Mouse (Mus musculus) forebrain, embryonic 11.5 days (tissue): ENCODE results near the gene Stbd1. TPM values are rescaled to one million over a fixed set of nuclear protein-coding genes. Genes with fewer than 3 reads are reported as not detected.

Experiments
- ATAC-seq: fragments of 200-750 bp; cut with Nextera tagmentation; replicated peaks from 2 replicates; pipeline ENCODE4 v1.8.0; 2017; ENCODE audit warnings: moderate TSS enrichment; ENCODE audit not compliant: low FRiP score
- DNase-seq: peaks from one replicate; pipeline ENCODE4 v3.0.0-alpha.2; 2017; ENCODE audit warnings: low spot score
- H3K27ac ChIP-seq: fragments of 300-500 bp; sonication (generic); 2 replicates; pipeline ENCODE4 v1.5.1; 2014; ENCODE audit warnings: low read depth, low read length
- H3K27me3 ChIP-seq: fragments of 300-500 bp; sonication (generic); 2 replicates; pipeline ENCODE4 v1.6.1; 2014; ENCODE audit warnings: mild to moderate bottlenecking, low read length, mixed read lengths; ENCODE audit not compliant: control insufficient read depth, insufficient read depth
- H3K36me3 ChIP-seq: fragments of 300-500 bp; sonication (generic); 2 replicates; pipeline ENCODE4 v1.6.1; 2014; ENCODE audit warnings: mild to moderate bottlenecking, low read length, moderate library complexity, mixed read lengths; ENCODE audit not compliant: control insufficient read depth, insufficient read depth
- H3K4me1 ChIP-seq: fragments of 300-500 bp; sonication (generic); replicated peaks from 2 replicates; pipeline ENCODE4 v1.6.1; 2014; ENCODE audit warnings: low read length, mixed read lengths; ENCODE audit not compliant: control insufficient read depth, insufficient read depth
- H3K4me2 ChIP-seq: fragments of 300-500 bp; sonication (generic); 2 replicates; pipeline ENCODE4 v1.6.1; 2014; ENCODE audit warnings: low read depth, mild to moderate bottlenecking, low read length, moderate library complexity, mixed read lengths; ENCODE audit not compliant: severe bottlenecking
- H3K4me3 ChIP-seq: fragments of 300-500 bp; sonication (generic); 2 replicates; pipeline ENCODE4 v1.5.1; 2014; ENCODE audit warnings: low read depth, low read length
- H3K9ac ChIP-seq: fragments of 300-500 bp; sonication (generic); 2 replicates; pipeline ENCODE4 v1.6.1; 2014; ENCODE audit warnings: low read length
- H3K9me3 ChIP-seq: fragments of 300-500 bp; sonication (generic); 2 replicates; pipeline ENCODE4 v1.6.1; 2016; ENCODE audit warnings: low read length, mixed read lengths; ENCODE audit not compliant: control insufficient read depth
- WGBS: fragments of 180-500 bp; shearing (Covaris S2); extraction: QIAGEN DNeasy Blood & Tissue Kit; methylation state at CpG from one replicate; pipeline ENCODE4 v1.1.7; 2014; 5-methylcytosine and 5-hydroxymethylcytosine counted together
- polyA plus RNA-seq: library from polyadenylated mRNA; unstranded; fragments of >200 nt; fragmentation: Nextera tagmentation; extraction: Ambion mirVana; gene quantifications from 2 replicates; pipeline ENCODE4 v1.2.1, GENCODE M21; 2014

Gene Stbd1
- polyA plus RNA-seq, result 6.3 and 7.0 TPM in 2 replicates

- DNase-seq (peak; percentile 90), ATAC-seq (peak; percentile 93)
- no peaks in the 10 kb centered on the region for H3K36me3 ChIP-seq
- no peaks in the 10 kb centered on the region for H3K9me3 ChIP-seq
- peak within 1 kb of the TSS; percentile 64 for H3K4me2 ChIP-seq
- no peaks in the 10 kb centered on the region; the same call in 1 of the 2 replicates for H3K27me3 ChIP-seq
- H3K4me3 ChIP-seq, result peak within 1 kb of the TSS; percentile 63
- no peaks in the 10 kb centered on the region for H3K4me1 ChIP-seq
- peak within 1 kb of the TSS; percentile 68 for H3K9ac ChIP-seq
- H3K27ac ChIP-seq, result no peak within 1 kb of the TSS
- WGBS, result under 1% methylated on average over 63 of the region's 69 CpGs
Observed at GRCm38 (mm10) chr5:92602691-92603690, at the start of gene Stbd1. Gene Stbd1 (plus strand): TSS chr5:92603041.

- no peak overlapping the region for H3K9ac ChIP-seq
- no peak overlapping the region for H3K4me3 ChIP-seq
- H3K27ac ChIP-seq, result no peak overlapping the region
- no peaks in the 10 kb centered on the region; the same call in 1 of the 2 replicates for H3K9me3 ChIP-seq
- no peak overlapping the region for H3K4me2 ChIP-seq
- H3K27me3 ChIP-seq, result no peaks in the 10 kb centered on the region
- no peaks in the 10 kb centered on the region for H3K4me1 ChIP-seq
- ATAC-seq (no peak), DNase-seq (no peak)
- H3K36me3 ChIP-seq, result no peaks in the 10 kb centered on the region
- 69% methylated on average over 3 of the region's 3 CpGs for WGBS
Observed at GRCm38 (mm10) chr5:92553939-92554338, 48.9 kb upstream of the Stbd1 start.

GRCm38 (mm10) chr5:92554443-92554842 is 48.4 kb upstream of the Stbd1 start:
- DNase-seq, result no peak
- H3K9ac ChIP-seq, result no peak overlapping the region
- H3K9me3 ChIP-seq, result no peaks in the 10 kb centered on the region; the same call in 1 of the 2 replicates
- H3K27ac ChIP-seq, result no peak overlapping the region
- WGBS, result 84% methylated on average over 4 of the region's 4 CpGs
- H3K4me2 ChIP-seq, result no peak overlapping the region
- H3K36me3 ChIP-seq, result no peaks in the 10 kb centered on the region
- H3K4me1 ChIP-seq, result no peaks in the 10 kb centered on the region
- H3K4me3 ChIP-seq, result no peak overlapping the region
- no peaks in the 10 kb centered on the region for H3K27me3 ChIP-seq
- no peak for ATAC-seq

- DNase-seq, result no peak
- no peak for ATAC-seq
- 73% methylated on average over 16 of the region's 16 CpGs for WGBS
Observed at GRCm38 (mm10) chr5:92554891-92555511, 47.8 kb upstream of the Stbd1 start, which contains the start of gene Fam47e. Gene Fam47e (plus strand): TSS chr5:92555069.

GRCm38 (mm10) chr5:92555905-92556304 is 46.9 kb upstream of the Stbd1 start:
- Histone ChIP-seq H3K4me2 (no peak overlapping the region), H3K9ac (no peak overlapping the region), H3K27ac (no peak overlapping the region), H3K27me3 (no peaks in the 10 kb centered on the region), H3K9me3 (no peaks in the 10 kb centered on the region; the same call in 1 of the 2 replicates), H3K36me3 (no peaks in the 10 kb centered on the region), H3K4me1 (no peaks in the 10 kb centered on the region), H3K4me3 (no peak overlapping the region)
- WGBS, result 89% methylated on average over 1 of the region's 1 CpGs
- DNase-seq (no peak), ATAC-seq (no peak)

More at GRCm38 (mm10) chr5:92554891-92555511, 47.8 kb upstream of the Stbd1 start, which contains the start of gene Fam47e:
- Histone ChIP-seq H3K9ac (no peak within 1 kb of the TSS), H3K27me3 (no peaks in the 10 kb centered on the region), H3K36me3 (no peaks in the 10 kb centered on the region), H3K4me3 (no peak within 1 kb of the TSS), H3K4me1 (no peaks in the 10 kb centered on the region), H3K27ac (no peak within 1 kb of the TSS), H3K9me3 (no peaks in the 10 kb centered on the region; the same call in 1 of the 2 replicates), H3K4me2 (no peak within 1 kb of the TSS)

- DNase-seq, result no peak
- ATAC-seq, result no peak
- Histone ChIP-seq H3K27me3 (no peaks in the 10 kb centered on the region), H3K27ac (no peak overlapping the region), H3K4me2 (no peak overlapping the region), H3K36me3 (no peaks in the 10 kb centered on the region), H3K4me1 (no peaks in the 10 kb centered on the region), H3K4me3 (no peak overlapping the region), H3K9ac (no peak overlapping the region), H3K9me3 (no peaks in the 10 kb centered on the region; the same call in 1 of the 2 replicates)
- WGBS, result 81% methylated on average over 1 of the region's 1 CpGs
Observed at GRCm38 (mm10) chr5:92557508-92557907, 45.3 kb upstream of the Stbd1 start.

GRCm38 (mm10) chr5:92560201-92560600 is 42.6 kb upstream of the Stbd1 start:
- Histone ChIP-seq H3K4me3 (no peak overlapping the region), H3K9me3 (no peaks in the 10 kb centered on the region), H3K27ac (no peak overlapping the region), H3K9ac (no peak overlapping the region), H3K4me2 (no peak overlapping the region), H3K27me3 (no peaks in the 10 kb centered on the region), H3K36me3 (no peaks in the 10 kb centered on the region), H3K4me1 (no peaks in the 10 kb centered on the region)
- WGBS, result 84% methylated on average over 2 of the region's 2 CpGs
- ATAC-seq, result no peak
- no peak for DNase-seq

- H3K4me3 ChIP-seq, result no peak overlapping the region
- H3K27me3 ChIP-seq, result no peaks in the 10 kb centered on the region
- 86% methylated on average over 13 of the region's 13 CpGs for WGBS
- ATAC-seq (no peak), DNase-seq (no peak)
- H3K4me2 ChIP-seq, result no peak overlapping the region
- no peaks in the 10 kb centered on the region for H3K9me3 ChIP-seq
- no peaks in the 10 kb centered on the region for H3K4me1 ChIP-seq
- H3K36me3 ChIP-seq, result no peaks in the 10 kb centered on the region
- no peak overlapping the region for H3K9ac ChIP-seq
- no peak overlapping the region for H3K27ac ChIP-seq
Observed at GRCm38 (mm10) chr5:92562002-92562401, 40.8 kb upstream of the Stbd1 start.
